Mouse (Mus musculus): Measurements from ENCODE around the gene Foxo3.

- no peak for TF ChIP-seq CTCF (IDR thresholded peaks at IDR 0.05; ENCODE audit: low read depth, low read length)
- no peak for TF ChIP-seq POLR2A (IDR thresholded peaks at IDR 0.05; ENCODE audit: extremely low read depth, insufficient read depth, low read length)
Observed at GRCm38 (mm10) chr10:42142791-42143190, 133.8 kb downstream of the Foxo3 start.

Measured in liver, adult 2 months (tissue).